Mouse (Mus musculus) forebrain, embryonic 14.5 days (tissue): Measurements from ENCODE around the gene Leng1. TPM values are rescaled to one million over a fixed set of nuclear protein-coding genes. Genes with fewer than 3 reads are reported as not detected.
A peak's percentile ranks its signal among the peaks of the same experiment; 100 is the strongest.

Source experiments
- ATAC-seq: fragments of 200-750 bp; cut with Nextera tagmentation; 2 replicates; pipeline ENCODE4 v1.8.0; 2017; ENCODE audit warnings: mild to moderate bottlenecking, moderate library complexity
- DNase-seq: peaks from one replicate; pipeline ENCODE4 v3.0.0-alpha.2; 2015; ENCODE audit warnings: low spot score
- H3K27ac ChIP-seq: fragments of 300-500 bp; sonication (generic); 2 replicates; pipeline ENCODE4 v1.5.1; 2014; ENCODE audit warnings: low read depth, mild to moderate bottlenecking, control low read depth, low read length, moderate library complexity
- H3K27me3 ChIP-seq: fragments of 300-500 bp; sonication (generic); replicated peaks from 2 replicates; pipeline ENCODE4 v1.6.1; 2014; ENCODE audit warnings: low read length, control low read depth, mixed read lengths; ENCODE audit not compliant: control insufficient read depth, insufficient read depth
- H3K36me3 ChIP-seq: fragments of 300-500 bp; sonication (generic); 2 replicates; pipeline ENCODE4 v1.6.1; 2014; ENCODE audit warnings: low read length, control low read depth; ENCODE audit not compliant: control insufficient read depth, insufficient read depth
- H3K4me1 ChIP-seq: fragments of 300-500 bp; sonication (generic); 2 replicates; pipeline ENCODE4 v1.6.1; 2014; ENCODE audit warnings: antibody characterized with exemption, low read length, control low read depth; ENCODE audit not compliant: control insufficient read depth, insufficient read depth
- H3K4me2 ChIP-seq: fragments of 300-500 bp; sonication (generic); 2 replicates; pipeline ENCODE4 v1.6.1; 2014; ENCODE audit warnings: mild to moderate bottlenecking, control low read depth, low read length
- H3K4me3 ChIP-seq: fragments of 300-500 bp; sonication (generic); 2 replicates; pipeline ENCODE4 v1.5.1; 2014; ENCODE audit warnings: low read depth, low read length, control low read depth
- H3K9ac ChIP-seq: fragments of 300-500 bp; sonication (generic); 2 replicates; pipeline ENCODE4 v1.6.1; 2014; ENCODE audit warnings: mild to moderate bottlenecking, low read length, control low read depth, moderate library complexity
- H3K9me3 ChIP-seq: fragments of 300-500 bp; sonication (generic); replicated peaks from 2 replicates; pipeline ENCODE4 v1.6.1; 2016; ENCODE audit warnings: low read length, control low read depth, mixed read lengths; ENCODE audit not compliant: control insufficient read depth
- WGBS: fragments of 180-500 bp; shearing (Covaris S2); extraction: QIAGEN DNeasy Blood & Tissue Kit; methylation state at CpG from one replicate; pipeline ENCODE4 v1.1.7; 2014; 5-methylcytosine and 5-hydroxymethylcytosine counted together
- polyA plus RNA-seq: library from polyadenylated mRNA; unstranded; fragments of >200 nt; fragmentation: Nextera tagmentation; extraction: Ambion mirVana; gene quantifications from 2 replicates; pipeline ENCODE4 v1.2.1, GENCODE M21; 2014

Leng1 gene
- polyA plus RNA-seq, 1 experiment from 2014 or later, result 10.2 TPM

DNA sequence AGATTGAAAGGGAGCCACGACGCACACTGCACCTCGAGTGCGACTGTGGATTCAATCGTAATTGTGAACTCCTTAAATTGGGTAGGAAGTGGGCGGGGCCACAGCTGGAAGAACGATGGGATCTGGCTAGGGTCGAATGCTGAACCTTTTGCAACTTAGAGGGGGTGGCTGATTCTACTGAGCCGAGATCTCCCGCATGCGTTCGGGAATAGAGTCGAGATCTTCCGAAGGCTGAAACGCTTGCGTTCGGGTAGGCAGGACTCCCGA lies 28.1 kb upstream of the Leng1 start:
- H3K36me3 ChIP-seq, result peaks cover 31% of the 10 kb centered on the region
- H3K4me2 ChIP-seq, result peak overlapping the region; percentile 70
- 0% methylated on average over 18 of the region's 18 CpGs for WGBS
- H3K4me1 ChIP-seq, result peaks cover 15% of the 10 kb centered on the region
- peak overlapping the region; percentile 79 for H3K27ac ChIP-seq
- DNase-seq (no peak), ATAC-seq (no peak)
- no peaks in the 10 kb centered on the region for H3K9me3 ChIP-seq
- H3K27me3 ChIP-seq, result no peaks in the 10 kb centered on the region
- peak overlapping the region; percentile 91 for H3K9ac ChIP-seq
- peak overlapping the region; percentile 69 for H3K4me3 ChIP-seq

DNA sequence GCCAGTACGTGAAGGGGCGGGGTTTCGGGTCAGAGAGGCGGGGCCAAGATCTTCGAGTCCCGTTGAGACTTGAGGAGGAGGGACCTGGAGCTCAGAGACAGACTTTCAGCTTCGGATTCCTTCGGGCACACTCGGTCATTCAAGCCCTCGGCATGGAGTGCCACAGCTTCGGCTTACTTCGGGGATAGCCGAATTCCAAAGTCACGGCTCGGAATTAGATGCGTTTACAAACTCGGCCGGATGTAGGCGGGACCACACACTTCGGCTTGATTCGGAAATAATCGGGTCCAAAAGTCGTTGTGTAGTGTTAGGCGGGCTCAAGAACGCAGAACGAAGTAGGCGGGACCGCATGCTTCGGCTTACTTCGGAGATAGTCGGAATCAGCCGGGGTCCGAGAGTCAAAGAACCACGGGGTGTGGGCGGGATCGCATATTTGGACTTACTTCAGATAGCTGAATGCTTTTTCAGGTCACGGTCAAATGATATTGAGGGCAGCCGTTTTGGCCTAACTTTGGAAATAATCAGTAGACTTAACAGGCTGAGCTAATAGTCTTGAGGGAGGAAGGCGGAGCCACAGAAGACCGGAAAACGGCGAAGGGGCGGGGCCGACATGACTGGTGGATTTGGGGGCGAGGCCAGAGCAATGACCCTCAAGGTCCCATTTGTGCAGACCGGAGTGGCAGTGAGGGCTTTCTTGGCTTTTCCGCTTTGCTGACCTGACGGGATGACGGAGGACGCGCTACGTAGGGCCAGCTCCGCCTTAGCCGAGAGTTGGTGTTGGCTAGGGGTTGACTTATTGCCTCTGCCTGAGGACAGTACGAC lies 27.6 kb upstream of the Leng1 start, which contains the start of gene Mboat7:
Gene Mboat7 (minus strand): TSS at position 537 of the 822 bp plus-strand sequence.
- under 1% methylated on average over 55 of the region's 55 CpGs for WGBS
- no peaks in the 10 kb centered on the region for H3K9me3 ChIP-seq
- peak; percentile 92 for ATAC-seq

DNA sequence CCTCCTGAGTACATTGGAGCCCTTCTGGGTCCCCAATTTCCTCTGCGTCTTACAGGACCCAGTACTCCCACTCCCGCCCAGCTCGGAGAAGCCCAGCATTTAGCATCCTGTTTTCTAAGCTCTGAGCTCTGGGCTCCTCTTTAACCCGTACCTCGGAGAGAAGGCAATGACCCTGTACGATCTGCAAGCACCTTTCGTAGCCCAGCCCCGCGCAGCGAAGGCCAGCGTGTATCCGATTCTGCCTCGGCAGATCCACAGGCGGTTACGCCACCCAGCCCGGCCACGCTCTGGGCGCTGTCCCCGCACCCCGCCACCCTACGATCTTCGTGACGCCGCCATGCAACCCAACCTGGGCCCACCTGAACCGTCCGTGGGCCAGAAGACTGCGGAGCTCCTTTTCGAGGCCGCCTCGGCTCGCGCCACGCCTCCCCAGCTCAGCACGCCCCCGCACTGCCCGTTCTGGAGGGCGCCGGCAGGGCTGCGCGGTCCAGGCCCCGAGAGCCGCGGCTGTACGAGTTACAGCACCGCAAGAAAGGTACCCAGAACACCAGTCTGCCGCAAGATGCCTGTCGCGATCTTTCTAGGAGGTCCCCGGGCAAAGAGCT lies 26.8 kb upstream of the Leng1 start, which contains the start of gene Tsen34:
Gene Tsen34 (plus strand): TSS at position 482 of the 605 bp plus-strand sequence.
- WGBS, result under 1% methylated on average over 49 of the region's 49 CpGs
- Histone ChIP-seq H3K27me3 (no peaks in the 10 kb centered on the region), H3K36me3 (peaks cover 26% of the 10 kb centered on the region), H3K4me3 (peak within 1 kb of the TSS; percentile 69), H3K4me1 (peaks cover 15% of the 10 kb centered on the region), H3K27ac (peak within 1 kb of the TSS; percentile 79), H3K4me2 (peak within 1 kb of the TSS; percentile 70), H3K9me3 (no peaks in the 10 kb centered on the region), H3K9ac (peak within 1 kb of the TSS; percentile 91)
- peak; percentile 0 for ATAC-seq
- no peak for DNase-seq

More for the DNA sequence above, 27.6 kb upstream of the Leng1 start, which contains the start of gene Mboat7:
- peaks cover 15% of the 10 kb centered on the region for H3K4me1 ChIP-seq
- DNase-seq, result peak; percentile 100
- peak within 1 kb of the TSS; percentile 79 for H3K27ac ChIP-seq
- H3K9ac ChIP-seq, result peak within 1 kb of the TSS; percentile 91
- peak within 1 kb of the TSS; percentile 70 for H3K4me2 ChIP-seq
- H3K4me3 ChIP-seq, result peak within 1 kb of the TSS; percentile 69
- peaks cover 29% of the 10 kb centered on the region for H3K36me3 ChIP-seq
- H3K27me3 ChIP-seq, result no peaks in the 10 kb centered on the region

GRCm38 (mm10) chr7:3691919-3692318 lies 26.3 kb upstream of the Leng1 start:
- no peak overlapping the region; the same call in 1 of the 2 replicates for H3K27ac ChIP-seq
- H3K9ac ChIP-seq, result peak overlapping the region; percentile 91
- peaks cover 15% of the 10 kb centered on the region for H3K4me1 ChIP-seq
- peaks cover 25% of the 10 kb centered on the region for H3K36me3 ChIP-seq
- ATAC-seq, result no peak
- whole genome bisulfite sequencing, result 47% methylated on average over 3 of the region's 3 CpGs
- DNase-seq, result no peak
- H3K27me3 ChIP-seq, result no peaks in the 10 kb centered on the region
- H3K4me3 ChIP-seq, result peak overlapping the region; percentile 69
- no peaks in the 10 kb centered on the region for H3K9me3 ChIP-seq
- peak overlapping the region; percentile 70 for H3K4me2 ChIP-seq

GRCm38 (mm10) chr7:3685400-3686187 lies 20.0 kb upstream of the Leng1 start:
- DNase-seq (no peak), ATAC-seq (no peak)
- peak overlapping the region; percentile 65; the same call in 1 of the 2 replicates for H3K27ac ChIP-seq
- no peaks in the 10 kb centered on the region for H3K27me3 ChIP-seq
- H3K36me3 ChIP-seq, result peaks cover 40% of the 10 kb centered on the region
- H3K9ac ChIP-seq, result no peak overlapping the region
- H3K4me2 ChIP-seq, result no peak overlapping the region
- H3K4me1 ChIP-seq, result peaks cover 7% of the 10 kb centered on the region
- H3K9me3 ChIP-seq, result no peaks in the 10 kb centered on the region
- WGBS, result 84% methylated on average over 31 of the region's 31 CpGs
- H3K4me3 ChIP-seq, result no peak overlapping the region

- no peak overlapping the region for H3K4me3 ChIP-seq
- no peak overlapping the region for H3K4me2 ChIP-seq
- no peak for DNase-seq
- WGBS, result 78% methylated on average over 8 of the region's 8 CpGs
- H3K27ac ChIP-seq, result peak overlapping the region; percentile 65
- peaks cover 7% of the 10 kb centered on the region for H3K4me1 ChIP-seq
- H3K9ac ChIP-seq, result no peak overlapping the region
- H3K36me3 ChIP-seq, result peaks cover 37% of the 10 kb centered on the region
- ATAC-seq, result 0 out of 2 replicates have a peak, but pooled peaks have one; percentile 35
- no peaks in the 10 kb centered on the region for H3K9me3 ChIP-seq
- H3K27me3 ChIP-seq, result no peaks in the 10 kb centered on the region
These were observed 19.1 kb upstream of the Leng1 start for GRCm38 (mm10) chr7:3684698-3685097.

DNA sequence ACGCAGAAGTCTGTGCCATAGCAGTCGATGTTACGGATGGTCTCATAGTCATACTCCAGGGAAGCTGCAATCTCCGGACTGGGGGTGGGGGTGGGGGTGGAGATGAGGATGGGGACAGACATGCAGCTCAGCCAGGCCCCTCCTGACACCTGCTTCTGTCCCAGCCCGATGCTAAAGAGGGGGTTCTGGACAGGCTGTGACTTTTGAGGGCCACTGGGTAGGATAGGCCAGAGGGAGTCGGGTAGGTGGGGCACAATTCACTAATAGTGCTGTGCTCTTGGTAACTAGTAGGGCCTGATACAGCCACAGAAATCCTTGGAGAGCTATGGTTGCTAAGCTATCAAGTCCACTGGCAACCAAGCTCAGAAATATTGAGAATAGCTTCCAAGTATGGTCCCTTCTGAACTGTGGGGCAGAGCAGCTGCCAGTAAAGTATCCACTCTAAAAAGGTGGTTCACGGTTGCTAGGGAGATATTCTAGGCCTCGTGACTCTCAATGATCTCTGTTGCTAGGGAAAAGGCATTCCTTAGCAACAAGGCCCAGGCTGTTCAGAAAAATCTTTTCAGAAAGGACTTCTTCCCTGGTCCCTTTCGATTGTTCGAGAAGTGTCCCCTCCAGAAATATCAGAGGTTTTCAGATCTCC lies 18.4 kb upstream of the Leng1 start:
- Histone ChIP-seq H3K4me2 (no peak overlapping the region), H3K4me1 (peaks cover 7% of the 10 kb centered on the region), H3K27me3 (no peaks in the 10 kb centered on the region), H3K9me3 (no peaks in the 10 kb centered on the region), H3K9ac (no peak overlapping the region), H3K27ac (peak overlapping the region; percentile 65), H3K4me3 (no peak overlapping the region), H3K36me3 (peaks cover 37% of the 10 kb centered on the region)
- ATAC-seq (peak; percentile 74; the same call in 1 of the 2 replicates), DNase-seq (peak; percentile 67)
- 71% methylated on average over 10 of the region's 10 CpGs for WGBS

DNA sequence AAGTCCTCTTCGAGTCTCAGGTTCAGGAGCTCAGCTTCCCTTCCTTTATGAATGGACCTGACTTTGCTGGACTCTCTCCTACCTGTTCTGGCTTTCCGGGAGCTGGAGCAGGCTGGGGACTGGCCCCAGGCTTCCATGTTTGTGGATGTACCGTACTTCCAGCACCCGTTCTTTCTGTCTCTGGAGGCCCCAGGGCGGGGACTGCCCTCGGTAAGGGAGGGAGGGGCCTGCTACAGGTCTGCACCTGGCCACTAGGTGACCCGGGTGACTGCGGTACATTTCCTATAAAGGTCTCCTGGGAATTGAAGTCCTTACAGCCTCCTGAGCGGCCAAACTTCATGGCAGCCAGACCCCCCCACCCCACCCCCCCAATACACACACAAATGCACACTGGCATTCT lies 11.7 kb upstream of the Leng1 start, which contains the start of gene Tmc4:
Gene Tmc4 (minus strand): TSS at position 212 of the 400 bp plus-strand sequence.
- WGBS, result 54% methylated on average over 9 of the region's 9 CpGs
- Histone ChIP-seq H3K4me1 (no peaks in the 10 kb centered on the region), H3K9ac (0 out of 2 replicates have a peak within 1 kb of the TSS, but pooled peaks have one; percentile 3), H3K4me3 (no peak within 1 kb of the TSS), H3K27ac (no peak within 1 kb of the TSS), H3K4me2 (no peak within 1 kb of the TSS), H3K27me3 (no peaks in the 10 kb centered on the region), H3K9me3 (no peaks in the 10 kb centered on the region), H3K36me3 (0 out of 2 replicates have a peak, but pooled peaks cover 7% of the 10 kb centered on the region)
- ATAC-seq, result no peak
- no peak for DNase-seq
